Mouse (Mus musculus) cerebral cortex, adult 2 months (tissue): ENCODE measurements around the gene Palm.

Experiments
- WGBS: fragments of 180-500 bp; shearing (Covaris S2); methylation state at CpG from one replicate; pipeline ENCODE4 v1.1.7; 2018; 5-methylcytosine and 5-hydroxymethylcytosine counted together

Gene Palm

DNA sequence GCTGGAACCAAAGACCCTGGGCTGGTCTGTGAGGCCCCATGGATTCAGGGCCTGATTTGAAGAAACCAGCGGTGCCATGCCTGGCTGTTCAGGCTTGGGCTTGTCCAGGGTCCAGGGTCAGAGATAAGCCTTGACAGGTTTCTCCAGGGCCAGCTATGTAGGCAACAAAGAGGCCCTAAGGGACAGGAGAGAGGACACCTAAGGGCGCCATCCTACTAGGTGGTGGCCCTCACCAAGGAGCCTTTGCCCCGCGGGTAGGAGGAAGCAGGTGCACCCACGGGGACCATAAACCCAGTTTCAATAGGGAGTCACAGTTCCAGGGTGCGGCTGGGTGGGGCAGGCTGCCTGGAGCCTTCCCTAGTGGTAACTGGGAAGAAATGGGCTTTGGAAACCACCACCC, 29.6 kb downstream of the Palm start:
- 80% methylated on average over 6 of the region's 6 CpGs for WGBS

DNA sequence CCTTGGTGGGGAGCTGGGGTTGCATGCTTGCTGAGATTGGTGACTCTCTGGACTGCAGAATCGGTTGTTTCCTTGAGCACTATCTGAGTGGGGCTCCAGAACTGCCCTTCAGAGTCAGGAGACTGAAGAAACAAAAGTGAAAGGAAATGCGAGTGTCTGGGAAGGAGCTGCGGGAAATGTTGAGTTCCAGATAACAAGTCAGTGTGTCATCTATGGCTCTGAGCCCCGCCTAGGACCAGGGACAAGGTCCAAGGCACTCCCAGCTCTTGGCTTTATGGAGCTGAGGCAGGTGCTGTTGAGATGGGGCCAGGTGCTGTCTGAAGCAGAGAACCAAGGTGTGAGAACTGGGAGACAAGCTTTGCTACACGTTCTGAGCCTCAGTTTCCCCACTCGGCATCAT, 31.0 kb downstream of the Palm start:
- 69% methylated on average over 6 of the region's 6 CpGs for WGBS

GRCm38 (mm10) chr10:79831583-79831982, 38.2 kb downstream of the Palm start:
- WGBS: 90% methylated on average over 3 of the region's 3 CpGs

- 65% methylated on average over 7 of the region's 7 CpGs for WGBS
Measured at GRCm38 (mm10) chr10:79832026-79832785, 38.8 kb downstream of the Palm start.

DNA sequence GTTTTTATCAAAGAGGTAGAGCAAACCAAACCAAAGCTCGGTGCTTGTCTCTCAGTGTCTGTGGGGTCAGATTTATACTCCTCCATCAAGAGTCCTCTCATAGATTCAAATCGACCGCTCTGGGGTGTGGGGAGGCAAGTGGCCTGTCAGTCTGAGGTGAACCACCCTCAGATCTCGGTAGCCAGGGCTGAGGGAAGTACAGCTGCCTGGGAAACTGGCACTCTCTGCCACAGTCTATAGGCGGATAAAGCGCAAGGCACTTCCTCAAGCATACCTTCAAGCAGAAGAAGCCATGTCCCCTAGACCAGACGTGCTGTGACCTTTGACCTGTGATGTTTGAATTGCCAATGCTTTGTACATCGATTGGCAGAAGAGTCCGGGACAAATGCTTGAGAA, 39.4 kb downstream of the Palm start:
- 87% methylated on average over 9 of the region's 9 CpGs for WGBS

- WGBS: 20% methylated on average over 9 of the region's 9 CpGs
Measured at GRCm38 (mm10) chr10:79834769-79835398, 41.5 kb downstream of the Palm start.

DNA sequence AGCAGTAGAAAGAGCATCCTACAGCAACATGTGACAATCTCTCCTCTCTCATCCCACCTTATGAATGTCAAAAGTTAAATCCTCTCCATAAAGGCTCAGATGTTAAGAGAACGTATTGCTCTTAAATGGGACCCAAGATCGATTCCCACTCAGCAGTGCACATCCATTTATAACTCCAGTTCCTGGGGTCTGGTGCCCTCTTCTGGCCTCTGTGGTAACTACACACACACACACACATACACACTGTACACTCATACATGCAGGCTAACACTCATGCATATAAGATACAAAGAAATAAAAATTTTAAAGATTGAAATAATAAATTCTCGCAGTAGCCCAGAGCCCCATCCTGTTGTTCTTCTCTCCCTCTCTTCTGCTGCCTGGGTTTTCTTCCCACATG, 43.5 kb downstream of the Palm start:
- 92% methylated on average over 3 of the region's 3 CpGs for WGBS

- 79% methylated on average over 2 of the region's 2 CpGs for WGBS
Measured at GRCm38 (mm10) chr10:79838151-79838550, 44.8 kb downstream of the Palm start.

GRCm38 (mm10) chr10:79840091-79840490, 46.7 kb downstream of the Palm start:
- WGBS: 95% methylated on average over 3 of the region's 3 CpGs

DNA sequence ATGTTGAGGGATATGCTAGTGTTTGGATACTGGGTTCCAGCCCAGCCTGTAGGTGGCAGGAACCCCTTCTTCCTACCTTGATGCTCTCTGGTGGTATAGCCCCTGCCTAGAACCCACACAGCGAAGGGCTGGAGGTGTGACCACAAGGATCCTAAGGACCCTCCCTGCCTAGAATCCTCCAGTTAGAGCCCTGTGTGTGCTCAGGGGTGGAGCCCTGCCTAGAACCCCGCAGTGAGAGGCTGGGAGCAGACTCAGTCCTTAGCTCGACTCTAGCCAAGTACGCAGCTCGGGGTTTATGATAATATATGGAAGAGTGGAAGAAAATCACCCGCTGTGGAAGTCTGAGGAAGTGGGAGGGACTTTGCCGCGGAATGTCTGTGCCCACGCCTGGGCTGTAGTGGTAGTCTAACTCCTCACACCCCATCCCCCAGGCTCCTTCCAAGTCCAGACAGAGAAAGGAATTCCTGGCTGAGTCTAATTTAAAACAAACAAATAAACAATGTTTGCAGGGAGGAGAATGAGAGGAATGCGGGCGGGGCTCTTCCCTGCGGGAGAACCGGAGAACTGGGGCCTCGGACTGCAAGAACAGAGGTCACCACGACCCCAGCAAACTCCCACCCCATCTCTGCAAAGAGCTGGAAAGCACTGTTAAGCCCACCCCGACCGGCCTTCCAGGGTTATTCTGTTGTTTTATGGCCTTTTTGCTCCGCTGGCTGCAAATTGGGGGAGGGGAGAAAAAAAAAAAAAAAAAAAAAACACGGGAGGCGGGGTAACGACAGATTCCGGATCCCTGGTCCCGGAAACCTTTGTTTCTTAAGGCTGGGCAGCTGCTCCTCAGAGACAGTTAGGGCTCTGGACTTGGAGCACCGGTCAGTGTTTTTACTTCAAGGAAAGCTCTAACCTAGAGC, 47.5 kb downstream of the Palm start:
- WGBS: 4% methylated on average over 24 of the region's 24 CpGs

- WGBS: 68% methylated on average over 3 of the region's 3 CpGs
Measured at GRCm38 (mm10) chr10:79842322-79842721, 49.0 kb downstream of the Palm start.

GRCm38 (mm10) chr10:79843476-79843875, 50.1 kb downstream of the Palm start:
- 50% methylated on average over 6 of the region's 6 CpGs for WGBS

GRCm38 (mm10) chr10:79846553-79846952, 53.2 kb downstream of the Palm start:
- 83% methylated on average over 5 of the region's 5 CpGs for WGBS

DNA sequence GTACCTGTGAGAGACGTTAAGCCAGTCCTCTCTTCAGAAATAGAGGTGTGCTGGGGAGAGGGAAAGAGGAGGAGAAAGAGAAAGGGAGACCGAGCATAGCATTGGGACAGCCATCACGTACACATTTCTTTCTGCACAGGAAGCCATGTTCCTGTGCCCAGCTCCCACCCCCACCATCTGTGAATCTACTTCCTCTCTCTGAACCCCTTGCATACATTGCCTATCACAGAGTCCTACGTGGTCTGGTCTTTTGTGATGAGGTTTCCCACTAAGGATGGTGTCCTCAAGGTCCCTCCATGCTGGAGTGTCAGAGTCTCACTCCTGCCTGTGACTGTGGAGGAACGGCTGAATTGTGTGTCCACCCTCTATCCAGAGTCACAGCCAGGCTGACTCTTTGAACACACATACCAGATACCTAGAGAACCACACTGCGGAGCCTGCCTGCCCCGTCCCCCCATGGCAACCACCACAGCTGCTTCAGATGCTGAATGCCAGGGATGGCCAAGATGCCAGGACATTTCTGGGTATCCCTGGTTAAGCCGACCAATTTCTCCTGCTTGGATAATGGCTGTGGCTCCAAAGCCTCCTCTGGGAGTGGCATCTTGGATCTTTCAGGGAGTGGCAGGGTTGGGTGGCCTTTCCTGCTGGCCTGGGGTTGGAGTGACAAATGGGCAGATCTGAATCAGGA, 56.7 kb downstream of the Palm start:
- 78% methylated on average over 8 of the region's 8 CpGs for WGBS

GRCm38 (mm10) chr10:79851653-79852052, 58.3 kb downstream of the Palm start:
- 80% methylated on average over 3 of the region's 3 CpGs for WGBS

DNA sequence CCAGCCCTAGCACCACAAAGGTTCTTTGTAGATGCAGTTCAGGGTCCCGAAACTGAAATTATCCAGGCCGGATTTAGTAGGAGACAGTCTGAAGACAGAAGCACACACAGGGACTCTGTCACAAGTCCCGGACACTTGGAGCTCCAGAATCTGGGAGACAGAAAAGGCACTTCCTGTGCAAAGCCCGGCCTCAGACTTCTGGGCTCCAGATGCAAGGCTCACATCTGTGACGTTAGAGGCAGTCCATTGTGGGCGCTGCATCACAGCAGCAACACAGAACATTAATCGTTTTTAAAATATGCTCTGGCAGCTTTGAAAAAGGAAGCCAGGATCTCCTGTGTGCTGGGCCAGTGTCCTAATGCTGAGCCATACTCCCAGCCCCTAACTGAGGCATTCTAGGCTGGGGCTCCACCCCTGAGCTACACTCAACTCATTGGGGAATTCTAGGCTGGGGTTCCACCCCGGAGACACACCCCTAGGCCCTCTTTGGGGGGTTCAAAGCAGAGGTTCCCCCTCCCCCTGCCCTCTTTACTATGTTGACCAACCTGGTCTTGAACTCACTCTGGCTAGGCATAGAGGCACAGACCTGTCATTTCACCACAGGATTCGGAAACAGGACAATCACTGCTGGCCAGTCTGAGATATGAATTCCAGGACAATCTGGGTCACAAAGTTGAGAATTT, 58.9 kb downstream of the Palm start:
- 37% methylated on average over 9 of the region's 9 CpGs for WGBS

DNA sequence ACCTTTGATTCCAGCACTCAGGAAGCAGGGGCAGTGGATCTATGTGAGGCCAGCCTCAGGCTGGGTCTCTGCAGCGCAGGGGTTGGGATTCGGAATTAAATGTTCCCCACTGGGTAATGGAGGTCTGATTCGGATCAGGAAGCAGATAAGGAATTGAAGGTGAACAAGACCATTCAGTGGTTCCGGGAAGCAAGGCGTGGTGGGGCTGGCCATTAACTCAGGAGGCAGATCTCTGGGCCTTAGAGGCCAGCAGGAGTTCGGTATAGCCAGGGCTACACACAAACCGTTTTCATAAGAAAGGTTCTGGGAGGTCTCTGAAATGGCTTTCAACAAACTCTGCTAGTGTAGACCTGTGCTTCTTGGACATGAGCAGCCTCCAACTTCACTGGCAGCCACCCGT, 59.5 kb downstream of the Palm start:
- WGBS: 33% methylated on average over 8 of the region's 8 CpGs

DNA sequence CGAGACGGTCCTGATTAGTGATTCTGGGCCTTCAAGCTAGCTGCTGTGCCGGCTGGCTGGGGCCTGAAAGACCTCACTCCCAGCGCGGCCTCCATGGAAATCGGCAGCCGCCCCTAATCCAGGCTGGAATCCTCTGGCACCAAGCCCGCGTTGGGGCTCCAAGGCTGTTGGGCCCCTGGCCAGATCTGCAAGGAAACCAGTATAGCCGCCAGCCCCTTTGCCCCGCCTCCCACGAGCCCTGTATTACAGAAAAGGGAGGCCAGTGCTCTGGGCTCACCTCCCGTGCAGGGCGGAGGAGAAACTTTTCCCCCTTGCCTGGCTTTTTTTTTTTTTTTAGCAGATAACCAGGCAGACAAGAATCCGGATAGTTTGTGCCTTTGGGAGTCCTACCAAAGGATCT, 60.0 kb downstream of the Palm start:
- WGBS: 2% methylated on average over 15 of the region's 15 CpGs

GRCm38 (mm10) chr10:79853860-79854795, 60.8 kb downstream of the Palm start, which contains the start of gene Ptbp1:
Ptbp1 (plus strand) TSS chr10:79854427.
- WGBS: under 1% methylated on average over 75 of the region's 75 CpGs
